Mouse (Mus musculus) frontal cortex, postnatal 25 days (tissue): ENCODE measurements around the gene Cypt12.

Experiments used
- DNase-seq, 2 experiments: peaks; one replicate each; pipeline ENCODE4 v3.0.0; 2022; ENCODE audit warnings: low spot score in 2 of 2

Cypt12 gene

GRCm38 (mm10) chr3:17948299-17948698 is at the start of gene Cypt12:
Gene Cypt12, plus strand, starts transcription at chr3:17948410.
- DNase-seq, result no peak

DNA sequence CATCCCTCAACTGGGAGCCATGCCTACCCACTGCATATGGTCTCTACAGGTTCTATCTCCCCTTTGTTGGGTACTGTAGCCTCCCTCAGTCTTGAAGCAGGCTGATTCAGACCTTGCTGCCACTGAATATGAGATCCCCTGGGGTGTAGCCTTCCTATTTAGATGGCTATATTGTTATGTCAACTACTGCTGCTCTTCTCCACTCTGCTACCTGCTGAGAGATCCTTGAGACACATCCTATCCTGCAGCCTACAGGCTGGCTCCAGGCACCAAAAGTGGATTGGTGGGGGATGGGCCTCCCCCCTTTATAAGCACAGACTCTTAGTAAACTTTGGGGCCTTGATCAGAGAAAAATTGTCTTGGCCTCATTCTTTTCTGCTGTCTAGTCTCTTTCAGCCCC is 34.4 kb upstream of the Cypt12 start:
- DNase-seq, result no peak

- DNase-seq, result no peak
Measured at GRCm38 (mm10) chr3:17940206-17940605, 8.0 kb upstream of the Cypt12 start.
